Mouse (Mus musculus): ENCODE data around the gene Pcp4l1. TPM values are rescaled to one million over a fixed set of nuclear protein-coding genes. Genes with fewer than 3 reads are reported as not detected.

The Pcp4l1 gene
- total and polyA plus RNA-seq, 3 experiments: not detected

GRCm38 (mm10) chr1:171135600-171135999, 60.5 kb downstream of the Pcp4l1 start:
- Histone ChIP-seq H3K4me3 (ENCODE audit: control insufficient read depth in 1 of 2, insufficient read depth in 1 of 2, low read depth in 2 of 2, low read length in 2 of 2) (no peak overlapping the region), H3K36me3 (ENCODE audit: control insufficient read depth in 1 of 2, insufficient read depth in 2 of 2, low read length in 2 of 2) (peaks cover 0 to 14% of the 10 kb centered on the region in 2 experiments; a peak in 2 of 4 replicates), H3K27me3 (ENCODE audit: control insufficient read depth in 1 of 2, insufficient read depth in 2 of 2, low read length in 2 of 2) (no peaks in the 10 kb centered on the region)

GRCm38 (mm10) chr1:171130971-171131370, 65.1 kb downstream of the Pcp4l1 start:
- H3K4me1 ChIP-seq (ENCODE audit: control insufficient read depth in 1 of 2, insufficient read depth in 2 of 2, low read length in 2 of 2): no peaks in the 10 kb centered on the region
- no peak overlapping the region for H3K27ac ChIP-seq (ENCODE audit: control insufficient read depth, low read depth, low read length)
- no peaks in the 10 kb centered on the region for H3K27me3 ChIP-seq (ENCODE audit: control insufficient read depth in 1 of 2, insufficient read depth in 2 of 2, low read length in 2 of 2)
- no peak overlapping the region for H3K9ac ChIP-seq (ENCODE audit: control insufficient read depth, low read depth, low read length, poor library complexity, severe bottlenecking)
- no peak for DNase-seq (ENCODE audit: low read depth, low spot score)
- H3K9me3 ChIP-seq (replicated peaks; ENCODE audit: insufficient read depth, low read length): no peaks in the 10 kb centered on the region
- peaks cover 0 to 12% of the 10 kb centered on the region in 2 experiments; a peak in 2 of 4 replicates for H3K36me3 ChIP-seq (ENCODE audit: control insufficient read depth in 1 of 2, insufficient read depth in 2 of 2, low read length in 2 of 2)
- no peak overlapping the region for H3K4me3 ChIP-seq (ENCODE audit: control insufficient read depth in 1 of 2, insufficient read depth in 1 of 2, low read depth in 2 of 2, low read length in 2 of 2)
- no peak for TF ChIP-seq ZNF384 (IDR thresholded peaks at IDR 0.05; ENCODE audit: low read depth, low read length)
- no peak for TF ChIP-seq POLR2AphosphoS2 (IDR thresholded peaks at IDR 0.05; ENCODE audit: low read length)
- TF ChIP-seq MAFK (IDR thresholded peaks at IDR 0.05; ENCODE audit: borderline replicate concordance, low read depth, low read length): no peak
- no peak for TF ChIP-seq MEF2A (IDR thresholded peaks at IDR 0.05; ENCODE audit: extremely low read depth, insufficient replicate concordance, low read depth, low read length, poor library complexity, severe bottlenecking)
- no peak for TF ChIP-seq NELFE (IDR thresholded peaks at IDR 0.05; ENCODE audit: low read depth, low read length)
- TF ChIP-seq CTCF (IDR thresholded peaks at IDR 0.05 in 2 of 3, conservative IDR thresholded peaks at IDR 0.05 in 1 of 3; ENCODE audit: control insufficient read depth in 1 of 3, insufficient read depth in 1 of 3, low read depth in 2 of 3, low read length in 3 of 3, poor library complexity in 1 of 3, severe bottlenecking in 1 of 3): no peak
- no peak for TF ChIP-seq ZMIZ1 (IDR thresholded peaks at IDR 0.05; ENCODE audit: low read depth, low read length)
- no peak for TF ChIP-seq MYC (IDR thresholded peaks at IDR 0.05; ENCODE audit: low read depth, low read length)
- no peak for TF ChIP-seq MAZ (IDR thresholded peaks at IDR 0.05; ENCODE audit: low read depth, low read length)
- no peaks in the 10 kb centered on the region for H3K79me2 ChIP-seq (ENCODE audit: control insufficient read depth, insufficient read depth, low read length, poor library complexity)

More at GRCm38 (mm10) chr1:171135600-171135999, 60.5 kb downstream of the Pcp4l1 start:
- no peak for DNase-seq (ENCODE audit: low read depth, low spot score)
- Histone ChIP-seq H3K79me2 (ENCODE audit: control insufficient read depth, insufficient read depth, low read length, poor library complexity) (no peaks in the 10 kb centered on the region), H3K27ac (ENCODE audit: control insufficient read depth, low read depth, low read length) (no peak overlapping the region), H3K9me3 (replicated peaks; ENCODE audit: insufficient read depth, low read length) (no peaks in the 10 kb centered on the region), H3K9ac (ENCODE audit: control insufficient read depth, low read depth, low read length, poor library complexity, severe bottlenecking) (no peak overlapping the region), H3K4me1 (ENCODE audit: control insufficient read depth in 1 of 2, insufficient read depth in 2 of 2, low read length in 2 of 2) (no peaks in the 10 kb centered on the region)
- TF ChIP-seq MYB (IDR thresholded peaks at IDR 0.05; ENCODE audit: low read depth, low read length) (no peak), GABPA (IDR thresholded peaks at IDR 0.05; ENCODE audit: low read depth, low read length) (no peak), POLR2AphosphoS5 (IDR thresholded peaks at IDR 0.05; ENCODE audit: borderline replicate concordance, low read depth, low read length) (no peak), UBTF (IDR thresholded peaks at IDR 0.05; ENCODE audit: borderline replicate concordance, insufficient read depth, low read depth, low read length) (no peak), CHD2 (IDR thresholded peaks at IDR 0.05; ENCODE audit: low read length) (no peak), JUND (IDR thresholded peaks at IDR 0.05; ENCODE audit: low read depth, low read length) (no peak), USF2 (IDR thresholded peaks at IDR 0.05; ENCODE audit: borderline replicate concordance in 1 of 2, insufficient read depth in 1 of 2, low read depth in 1 of 2, low read length in 2 of 2) (no peak), USF1 (IDR thresholded peaks at IDR 0.05; ENCODE audit: low read depth, low read length) (no peak), NRF1 (IDR thresholded peaks at IDR 0.05; ENCODE audit: insufficient read depth, low read depth, low read length, poor library complexity, severe bottlenecking) (no peak), MAFK (IDR thresholded peaks at IDR 0.05; ENCODE audit: borderline replicate concordance, low read depth, low read length) (no peak), MYC (IDR thresholded peaks at IDR 0.05; ENCODE audit: low read depth, low read length) (no peak), MAX (IDR thresholded peaks at IDR 0.05; ENCODE audit: low read length) (no peak), ZKSCAN1 (IDR thresholded peaks at IDR 0.05; ENCODE audit: low read depth, low read length) (no peak), POLR2AphosphoS2 (IDR thresholded peaks at IDR 0.05; ENCODE audit: low read length) (no peak)

Measured in MEL (cell line).